Mouse (Mus musculus): Measurements from ENCODE around the gene Tab1.

Tab1 gene

DNA sequence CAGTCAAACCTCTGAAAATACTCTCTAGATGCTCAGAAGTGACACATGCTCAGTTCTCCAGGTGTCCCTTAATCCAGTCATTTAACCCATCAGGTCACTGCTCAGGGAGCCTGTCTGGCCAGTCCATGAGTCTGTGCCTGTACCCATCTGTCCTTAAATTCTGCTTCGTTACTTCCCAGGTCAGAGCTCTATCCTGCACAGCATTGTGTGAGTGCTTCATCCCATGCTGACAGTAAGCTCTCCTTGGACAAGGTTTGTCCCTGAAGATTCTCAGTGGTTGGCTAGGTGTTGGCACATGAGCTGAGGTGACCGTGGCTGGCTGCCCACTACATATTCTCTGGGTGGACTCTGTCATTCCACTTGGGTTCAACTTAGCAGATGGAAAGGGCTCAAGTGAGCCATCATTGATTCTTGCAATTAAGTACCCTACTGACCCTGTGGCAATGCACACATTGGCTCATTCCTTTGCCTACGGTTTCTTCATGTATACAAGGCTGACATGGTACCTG is 73.2 kb downstream of the Tab1 start:
- no peak for DNase-seq (ENCODE audit: low spot score)

GRCm38 (mm10) chr15:80208446-80208845 is 75.5 kb downstream of the Tab1 start:
- no peak for DNase-seq (ENCODE audit: low spot score)

Data from embryo, embryonic 10.5 days (tissue).